Mouse (Mus musculus): ENCODE measurements at regions not wholly inside any gene's neighbourhood (a gene's known extent, or its start where the extent isn't known, plus 50 kb on each side); places are given as distances from the start of the nearest gene placed in this dataset.

- DNase-seq (ENCODE audit: low spot score in 2 of 2) = no peak
Observed at GRCm38 (mm10) chr3:40164181-40164580, 366.9 kb upstream of the Intu start.

GRCm38 (mm10) chr3:40167970-40168626 lies 363.0 kb upstream of the Intu start:
- DNase-seq (ENCODE audit: low spot score in 2 of 2) = no peak

- DNase-seq (ENCODE audit: low spot score in 2 of 2) = no peak
Observed at GRCm38 (mm10) chr3:40169590-40169989, 361.5 kb upstream of the Intu start.

- no peak for DNase-seq (ENCODE audit: low spot score in 2 of 2)
Observed at GRCm38 (mm10) chr3:40179726-40180317, 351.3 kb upstream of the Intu start.

GRCm38 (mm10) chr3:40185597-40186320 lies 345.3 kb upstream of the Intu start:
- no peak for DNase-seq (ENCODE audit: low spot score in 2 of 2)

GRCm38 (mm10) chr3:40189529-40189928 lies 341.6 kb upstream of the Intu start:
- DNase-seq (ENCODE audit: low spot score in 2 of 2) = no peak

- no peak for DNase-seq (ENCODE audit: low spot score in 2 of 2)
Observed at GRCm38 (mm10) chr3:40190024-40190423, 341.1 kb upstream of the Intu start.

GRCm38 (mm10) chr3:40200174-40200573 lies 330.9 kb upstream of the Intu start:
- DNase-seq (ENCODE audit: low spot score in 2 of 2) = no peak

- DNase-seq (ENCODE audit: low spot score in 2 of 2) = no peak
Observed at GRCm38 (mm10) chr3:40206326-40206725, 324.8 kb upstream of the Intu start.

- DNase-seq (ENCODE audit: low spot score in 2 of 2) = no peak
Observed at GRCm38 (mm10) chr3:40211793-40212192, 319.3 kb upstream of the Intu start.

GRCm38 (mm10) chr3:40226772-40227171 lies 304.3 kb upstream of the Intu start:
- no peak for DNase-seq (ENCODE audit: low spot score in 2 of 2)

- no peak for DNase-seq (ENCODE audit: low spot score in 2 of 2)
Observed at GRCm38 (mm10) chr3:40243499-40244101, 287.5 kb upstream of the Intu start.

GRCm38 (mm10) chr3:40254376-40254775 lies 276.7 kb upstream of the Intu start:
- DNase-seq (ENCODE audit: low spot score in 2 of 2) = no peak

GRCm38 (mm10) chr3:40262536-40262935 lies 268.6 kb upstream of the Intu start:
- DNase-seq (ENCODE audit: low spot score in 2 of 2) = no peak

GRCm38 (mm10) chr3:40267514-40267913 lies 263.6 kb upstream of the Intu start:
- no peak for DNase-seq (ENCODE audit: low spot score in 2 of 2)

GRCm38 (mm10) chr3:40282926-40283325 lies 248.2 kb upstream of the Intu start:
- DNase-seq (ENCODE audit: low spot score in 2 of 2) = no peak

GRCm38 (mm10) chr3:40286959-40287710 lies 244.0 kb upstream of the Intu start:
- DNase-seq (ENCODE audit: low spot score in 2 of 2) = no peak

- DNase-seq (ENCODE audit: low spot score in 2 of 2) = no peak
Observed at GRCm38 (mm10) chr3:40297120-40297519, 234.0 kb upstream of the Intu start.

- no peak for DNase-seq (ENCODE audit: low spot score in 2 of 2)
Observed at GRCm38 (mm10) chr3:40320319-40320718, 210.8 kb upstream of the Intu start.

GRCm38 (mm10) chr3:40325872-40326803 lies 204.9 kb upstream of the Intu start:
- DNase-seq (ENCODE audit: low spot score in 2 of 2) = no peak
